Mouse (Mus musculus) heart, postnatal 10 days (tissue): ENCODE results near the gene Helq. TPM values are rescaled to one million over a fixed set of nuclear protein-coding genes. Genes with fewer than 3 reads are reported as not detected.
A peak's percentile ranks its signal among the peaks of the same experiment; 100 is the strongest.

Source experiments
- DNase-seq, 2 experiments: peaks; one replicate each; pipeline ENCODE4 v3.0.0; 2021
- intact Hi-C: fragments of 180-260 bp; cut with DNase I; formaldehyde crosslinking; loops from one replicate; pipeline ENCODE4 v1.15.1; 2025
- total RNA-seq, 2 experiments: library from RNA; stranded (reverse); gene quantifications; 2 replicates each; pipeline ENCODE4 v1.2.3; 2021

The Helq gene
- total RNA-seq, 2 experiments from 2014 or later: 4.8 to 5.9 TPM

DNA sequence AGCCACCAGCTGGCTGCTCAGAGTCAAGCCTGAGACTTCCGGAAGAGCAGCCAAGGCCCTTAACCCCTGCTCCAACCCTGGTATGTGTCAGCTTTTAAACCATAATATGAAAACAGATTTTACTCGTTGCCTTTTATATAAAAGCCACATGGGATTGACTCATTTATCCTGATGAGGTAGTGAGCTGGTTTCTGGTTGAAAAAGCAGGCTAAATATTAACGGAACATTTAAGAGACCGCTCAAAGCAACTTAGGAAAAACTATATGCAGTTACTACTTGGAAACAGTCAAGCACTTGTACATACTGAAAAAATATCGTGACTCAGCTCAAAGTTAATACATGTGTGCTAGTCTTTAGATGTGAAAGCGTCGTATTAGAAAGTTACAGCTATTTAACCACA lies 6.1 kb downstream of the Helq start:
- DNase-seq: no peak
- intact Hi-C loops: no loop called here

DNA sequence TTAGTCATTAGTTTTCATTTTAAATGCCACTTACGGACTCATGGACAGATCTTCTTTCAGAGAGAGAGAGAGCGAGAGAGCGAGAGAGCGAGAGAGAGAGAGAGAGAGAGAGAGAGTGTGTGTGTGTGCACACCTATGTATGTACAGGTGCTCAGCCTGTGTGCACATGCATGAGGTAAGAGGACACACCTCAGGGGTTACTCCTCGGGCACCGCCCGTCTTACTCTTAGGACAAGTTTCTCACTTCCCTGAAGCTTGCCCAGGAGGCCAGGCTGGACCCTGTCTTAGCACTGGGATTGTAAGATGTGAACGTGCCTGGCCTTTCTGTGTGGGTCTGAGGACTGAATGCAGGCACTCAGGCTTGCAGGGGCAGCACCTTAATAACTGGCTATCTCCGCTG lies 10.9 kb downstream of the Helq start:
- DNase-seq: no peak
- intact Hi-C loops: loop anchor here (10.0 kb wide), 1 partner anchor 243 kb away; no protein-coding TSS in a partner anchor

DNA sequence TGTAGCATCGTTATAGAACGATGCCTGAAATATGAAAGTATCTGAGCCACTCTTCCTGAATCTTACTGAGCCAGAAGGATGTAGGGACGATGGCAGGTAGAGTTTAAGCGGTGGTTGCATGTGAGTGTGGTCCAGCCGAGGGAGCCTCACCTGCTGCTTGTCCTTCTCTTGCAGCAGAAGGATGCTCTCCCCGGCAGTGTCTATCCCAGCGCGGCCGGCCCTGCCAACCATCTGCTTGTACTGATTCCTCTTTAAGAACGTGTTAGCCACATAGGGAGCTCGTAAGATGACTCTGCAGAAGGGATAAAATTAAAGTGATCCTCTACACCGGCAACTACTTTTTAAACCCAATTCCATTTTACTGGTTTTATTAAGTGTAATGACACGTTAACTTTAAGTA lies 19.4 kb downstream of the Helq start:
- DNase-seq: no peak
- intact Hi-C loops: no loop called here

DNA sequence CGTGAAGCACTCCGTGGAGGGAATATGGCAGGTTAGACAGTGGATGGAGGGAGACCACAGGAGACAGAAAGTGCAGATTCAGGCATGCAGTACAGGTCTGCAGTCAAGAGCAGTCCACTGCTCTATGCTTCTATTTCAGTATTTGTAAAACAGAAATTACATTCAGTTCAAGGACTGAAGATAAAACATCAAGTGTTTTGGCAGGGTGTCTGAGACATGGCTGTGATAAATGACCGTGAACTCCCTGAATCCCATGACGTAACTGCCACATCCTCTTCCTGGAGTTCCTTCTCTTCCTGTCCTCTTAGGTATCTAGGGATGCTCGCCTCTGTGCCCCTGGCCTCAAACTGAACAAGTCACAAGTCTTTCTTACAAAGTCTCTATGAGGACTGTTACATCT lies 21.5 kb downstream of the Helq start:
- no peak for DNase-seq
- intact Hi-C loops: no loop called here

DNA sequence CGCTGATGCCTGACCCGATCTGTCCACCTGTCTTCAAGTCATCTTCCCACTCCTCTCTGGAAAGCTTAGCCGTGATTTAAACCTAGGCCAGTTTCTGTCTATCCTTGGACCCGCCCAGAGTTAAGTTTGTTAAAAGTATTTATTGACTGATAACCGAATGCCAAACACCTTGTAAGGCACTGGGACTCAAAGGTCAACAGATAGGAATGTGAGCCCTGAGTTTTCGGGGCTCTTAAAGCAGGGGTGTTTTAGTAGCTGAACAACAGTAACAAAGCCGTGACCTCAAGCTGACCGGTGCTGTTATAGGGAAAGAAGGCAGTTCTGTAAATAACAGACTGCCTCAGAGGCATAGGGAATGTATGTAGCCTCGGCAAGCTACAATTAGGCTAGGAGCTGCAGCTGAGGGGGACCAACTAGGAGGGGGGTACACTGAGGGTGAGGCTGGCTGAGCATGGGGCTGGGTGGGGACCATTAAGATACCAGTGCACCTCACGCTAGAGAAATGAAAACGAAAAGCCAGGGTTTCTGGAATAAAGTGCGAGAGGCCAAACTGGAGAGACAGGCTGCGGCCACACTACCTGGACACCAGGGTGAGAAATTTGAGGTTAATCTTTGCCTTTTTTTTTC lies 22.5 kb downstream of the Helq start:
- DNase-seq: no peak
- intact Hi-C loops: no loop called here

DNA sequence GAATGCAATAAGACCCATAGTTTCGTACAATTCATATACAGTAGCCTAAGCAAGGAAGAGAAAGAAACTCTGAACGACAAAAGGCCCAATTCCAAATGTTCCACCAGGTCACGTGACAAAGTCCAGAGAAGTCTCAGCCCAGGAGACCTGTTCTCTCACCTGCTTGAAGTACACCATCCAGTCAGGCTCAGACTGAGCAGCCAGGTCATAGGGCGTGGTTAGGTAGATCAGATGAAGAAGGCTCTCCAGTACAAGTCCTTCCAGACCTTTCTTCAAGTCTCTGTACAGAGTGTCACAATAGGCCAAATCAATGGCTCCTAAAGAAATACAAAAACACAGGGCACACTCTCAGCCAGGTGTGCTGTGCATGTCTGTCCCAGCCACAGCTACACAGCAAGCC lies 26.8 kb downstream of the Helq start:
- intact Hi-C loops: no loop called here
- no peak for DNase-seq

DNA sequence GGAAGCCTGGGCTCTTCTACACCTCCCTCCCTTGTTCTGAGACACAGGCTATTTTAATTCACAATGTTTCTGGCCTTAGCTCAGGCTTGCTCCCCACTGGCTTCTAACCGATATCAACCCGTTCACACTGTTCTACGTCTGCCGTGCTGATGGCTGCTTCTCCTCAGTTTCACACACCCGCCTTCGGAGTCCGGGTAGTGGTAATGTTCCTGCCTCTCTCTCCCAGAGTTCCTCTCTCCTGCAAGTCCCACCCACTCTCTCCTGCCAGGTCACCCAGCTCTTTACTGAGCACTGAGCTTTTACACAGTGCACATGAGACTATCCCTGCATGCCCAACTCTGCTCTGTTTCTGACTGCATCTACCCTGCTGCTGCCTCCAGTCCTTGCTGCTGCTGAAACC lies 32.4 kb downstream of the Helq start:
- intact Hi-C loops: no loop called here
- no peak for DNase-seq

DNA sequence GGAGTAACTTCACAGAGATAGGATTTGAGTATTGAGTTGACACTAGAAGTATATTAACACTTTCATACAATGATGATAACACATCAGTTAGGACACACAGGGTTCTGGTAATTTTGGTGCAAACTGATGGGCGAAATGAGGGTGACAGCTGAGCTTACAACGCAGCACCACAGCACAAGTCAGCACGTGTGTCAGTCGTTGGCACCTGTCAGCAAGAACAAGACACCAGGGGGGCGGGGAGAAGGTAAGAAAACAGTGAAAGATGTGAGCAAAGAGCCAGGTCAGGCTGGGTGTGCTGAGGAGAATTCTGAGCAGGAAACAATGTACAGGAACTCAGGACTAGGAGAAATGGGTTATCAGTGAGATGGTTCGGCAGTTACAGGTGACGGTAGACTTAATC lies 36.7 kb downstream of the Helq start:
- no peak for DNase-seq
- intact Hi-C loops: no loop called here

DNA sequence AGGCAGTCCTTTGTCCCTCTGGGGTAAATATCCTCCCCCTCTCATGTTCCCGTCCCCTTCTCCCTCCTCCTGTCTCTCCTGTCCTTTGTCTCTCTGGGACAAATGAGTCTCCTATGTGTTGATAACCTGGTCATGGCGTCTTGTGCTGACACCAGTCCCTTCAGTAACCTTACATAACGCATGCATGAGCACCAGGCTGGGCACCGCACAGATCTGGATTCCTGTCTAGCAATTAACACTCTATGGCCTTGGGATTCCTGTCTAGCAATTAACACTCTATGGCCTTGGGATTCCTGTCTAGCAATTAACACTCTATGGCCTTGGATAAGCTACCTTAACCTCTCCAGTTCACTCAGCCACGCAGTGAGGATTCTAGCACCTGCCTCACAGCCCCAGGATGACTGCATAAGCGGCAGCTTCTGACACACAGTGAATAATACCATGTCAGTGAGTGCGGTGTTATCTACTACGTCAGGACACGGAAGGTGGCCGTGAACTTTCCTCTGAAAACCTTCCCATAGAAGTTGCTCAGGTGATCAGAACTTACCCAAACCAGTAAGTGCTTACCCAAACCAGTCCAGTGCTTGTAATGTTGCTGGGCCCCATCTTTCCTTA lies 38.2 kb downstream of the Helq start:
- intact Hi-C loops: no loop called here
- no peak for DNase-seq

DNA sequence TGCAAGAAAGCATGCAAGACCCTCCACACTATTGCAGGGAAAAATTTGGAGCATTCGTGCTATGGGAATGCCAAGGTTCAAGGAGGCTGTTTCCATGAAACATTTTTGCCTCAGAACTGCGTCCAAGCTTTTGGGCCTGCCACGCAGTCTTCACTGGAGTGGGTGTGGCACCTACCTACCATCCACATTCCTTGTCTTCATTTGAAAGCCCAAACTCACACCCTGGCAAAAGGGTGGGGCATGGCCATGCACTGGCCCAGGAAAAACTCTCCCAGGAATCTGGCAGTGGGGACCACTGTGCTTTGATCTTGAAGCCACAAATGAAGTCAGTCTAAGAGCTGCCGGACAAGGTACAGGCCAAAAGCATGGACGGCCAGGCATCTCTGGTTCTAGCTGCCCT lies 40.3 kb downstream of the Helq start:
- no peak for DNase-seq
- intact Hi-C loops: no loop called here

DNA sequence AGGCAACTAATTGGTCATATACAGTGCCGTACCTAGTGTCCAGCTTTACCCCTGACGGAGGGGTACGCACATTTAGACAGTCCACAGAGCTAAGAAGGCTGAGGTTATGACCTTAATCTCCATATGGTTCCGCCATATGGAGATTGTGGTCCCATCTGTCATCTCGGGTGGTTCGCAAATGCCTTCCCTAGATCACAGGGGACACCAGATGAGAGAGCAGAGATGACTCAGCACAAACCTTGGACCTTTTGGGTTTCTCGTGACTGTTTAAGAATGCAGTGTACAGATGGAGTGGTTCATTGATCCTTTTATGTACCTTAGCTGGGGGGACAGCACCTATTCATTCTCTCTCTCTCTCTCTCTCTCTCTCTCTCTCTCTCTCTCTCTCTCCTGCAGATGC lies 45.0 kb downstream of the Helq start:
- no peak for DNase-seq
- intact Hi-C loops: no loop called here

DNA sequence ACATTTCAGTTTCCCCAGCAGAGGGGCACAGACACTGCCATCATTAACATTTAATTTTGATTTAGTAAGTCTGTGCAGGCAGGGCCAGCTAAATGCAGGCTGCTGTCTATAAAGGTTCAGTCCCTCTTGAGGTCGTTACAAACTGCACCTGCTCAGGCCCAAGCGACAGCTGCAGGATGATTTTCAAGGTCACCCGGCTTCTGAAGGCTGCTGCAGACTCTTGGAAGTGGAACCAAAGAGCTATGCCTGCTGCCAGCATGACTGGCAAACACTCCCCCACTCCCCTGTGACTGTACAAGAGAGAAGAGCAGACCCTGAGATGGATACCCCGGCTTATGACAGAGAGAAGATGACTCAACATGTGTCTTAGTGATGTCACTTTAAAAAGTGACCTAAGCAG lies 46.7 kb downstream of the Helq start:
- peak in 1 of 2 experiments; percentile 4 for DNase-seq
- intact Hi-C loops: no loop called here

DNA sequence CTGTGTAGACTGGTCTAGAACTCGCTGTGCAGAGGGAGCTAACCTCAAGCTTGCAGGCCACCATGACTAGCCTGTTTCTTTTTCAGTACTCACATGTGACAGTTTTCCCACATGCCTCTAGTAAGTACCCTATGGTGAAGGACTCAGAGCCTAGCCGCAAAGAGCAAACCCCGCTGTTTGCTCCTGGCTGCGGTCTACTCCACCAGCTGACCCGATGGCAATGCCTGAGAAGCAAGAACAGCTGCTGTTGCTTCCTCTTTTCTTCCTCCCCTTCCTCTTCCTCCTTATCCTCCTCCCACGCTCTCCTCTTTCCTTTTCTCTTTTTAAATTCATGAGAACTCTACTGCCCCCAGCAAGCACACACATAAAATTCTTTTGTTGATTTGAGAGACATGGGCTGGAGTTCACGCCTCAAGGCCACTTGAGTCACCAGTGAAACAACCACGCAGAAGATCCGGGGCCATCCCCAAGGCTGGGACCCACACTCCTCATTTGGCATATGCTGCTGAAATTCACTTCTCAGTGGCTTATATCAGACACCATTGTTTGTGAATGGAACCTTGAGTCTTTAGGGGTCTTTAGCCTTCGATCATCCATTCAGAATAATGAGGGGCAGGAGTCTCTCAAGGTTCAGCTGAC lies 47.7 kb downstream of the Helq start:
- intact Hi-C loops: no loop called here
- peak in 1 of 2 experiments; percentile 3 for DNase-seq

DNA sequence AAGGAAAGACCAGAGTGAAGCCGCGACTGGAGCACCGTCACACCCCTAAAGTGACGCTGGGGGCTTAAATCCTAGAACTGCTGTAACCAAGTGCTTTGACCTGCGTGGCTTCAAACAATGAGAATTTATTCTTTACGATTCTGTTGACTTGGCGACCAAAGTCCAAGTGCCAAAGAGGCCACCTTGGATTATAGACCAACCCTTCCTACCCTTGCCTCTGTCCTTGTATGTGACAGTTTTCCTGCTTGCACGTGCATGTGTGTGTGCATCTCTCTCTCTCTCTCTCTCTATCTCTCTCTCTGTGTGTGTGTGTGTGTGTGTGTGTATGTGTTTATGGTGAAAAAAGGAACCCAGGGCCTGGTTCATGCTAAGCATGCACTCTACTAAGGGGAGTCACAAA lies 59.6 kb downstream of the Helq start:
- intact Hi-C loops: no loop called here
- DNase-seq: no peak

DNA sequence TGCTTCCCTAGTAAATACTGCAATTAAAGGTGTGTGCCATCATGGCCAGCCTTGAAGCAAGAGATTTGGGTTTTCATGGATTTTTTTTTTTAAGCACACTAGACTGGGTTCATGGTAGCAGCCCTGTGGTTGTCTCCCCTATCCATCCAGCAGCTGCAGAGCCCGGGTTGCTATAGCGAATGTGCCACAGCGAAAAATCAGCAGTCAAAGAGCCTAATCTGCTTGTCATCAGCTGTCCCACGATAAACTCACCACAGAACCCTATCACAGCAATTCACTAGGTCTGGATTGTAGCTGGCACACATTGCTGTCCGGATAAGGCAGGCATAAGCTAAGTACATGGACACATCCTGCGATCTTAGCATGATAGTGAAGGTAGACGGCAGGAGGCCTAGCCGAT lies 61.5 kb downstream of the Helq start:
- DNase-seq: no peak
- intact Hi-C loops: no loop called here

DNA sequence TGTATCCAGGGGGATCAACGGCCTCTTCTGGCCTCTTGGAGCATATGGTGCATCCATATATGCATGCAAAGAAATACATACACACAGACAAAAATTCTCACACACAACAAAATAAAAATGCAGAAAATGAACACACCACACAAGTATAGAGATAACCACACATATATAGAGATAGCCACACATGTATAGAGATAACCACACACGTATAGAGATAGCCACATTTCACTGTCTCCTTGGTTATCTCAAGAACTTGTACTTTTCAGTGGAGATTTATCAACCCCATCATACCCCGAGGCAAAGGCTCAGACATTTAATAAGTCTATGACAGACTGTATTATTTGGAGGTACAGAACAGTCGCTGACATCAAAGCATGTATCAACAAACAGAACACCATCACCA lies 63.9 kb downstream of the Helq start:
- intact Hi-C loops: no loop called here
- DNase-seq: no peak

DNA sequence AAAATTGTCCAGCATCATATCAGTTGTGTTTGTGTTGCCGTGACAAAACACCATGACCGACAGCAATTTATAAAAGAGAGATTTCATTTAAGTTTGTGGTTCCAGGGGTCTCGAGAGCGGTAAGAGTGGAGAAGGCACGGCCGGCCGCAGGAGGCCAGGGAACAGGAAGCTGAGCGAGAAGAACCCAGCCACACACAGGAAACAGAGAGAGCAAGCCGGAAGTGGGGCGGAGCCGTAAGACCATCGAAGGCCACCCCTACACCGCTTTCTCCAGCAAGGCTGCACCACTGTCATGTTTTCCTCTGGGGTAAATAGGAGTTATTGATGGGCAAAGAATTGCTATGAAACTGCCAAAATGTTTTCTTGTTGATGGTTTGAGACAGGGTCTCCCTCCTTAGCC lies 69.6 kb downstream of the Helq start:
- peak in 1 of 2 experiments; percentile 4 for DNase-seq
- intact Hi-C loops: no loop called here

DNA sequence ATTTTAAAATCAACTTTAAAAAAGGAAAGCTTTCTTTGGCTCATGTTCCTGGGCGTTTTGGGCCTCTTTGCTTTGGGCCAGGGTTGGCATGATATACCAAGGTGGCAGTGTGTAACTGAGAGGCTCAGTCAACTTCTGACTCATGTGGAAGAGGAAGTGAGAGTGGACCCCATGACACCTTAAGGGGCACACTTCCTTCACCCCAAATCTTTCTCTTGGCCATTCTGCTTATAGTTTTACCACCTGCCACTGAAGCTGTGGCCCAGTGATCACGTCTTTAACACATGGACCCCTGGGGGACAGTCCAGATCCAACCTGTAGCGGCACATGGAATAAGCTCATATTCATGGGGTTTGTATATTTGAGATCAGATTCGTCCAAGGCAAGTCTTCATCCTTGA lies 72.4 kb downstream of the Helq start:
- intact Hi-C loops: no loop called here
- no peak for DNase-seq

DNA sequence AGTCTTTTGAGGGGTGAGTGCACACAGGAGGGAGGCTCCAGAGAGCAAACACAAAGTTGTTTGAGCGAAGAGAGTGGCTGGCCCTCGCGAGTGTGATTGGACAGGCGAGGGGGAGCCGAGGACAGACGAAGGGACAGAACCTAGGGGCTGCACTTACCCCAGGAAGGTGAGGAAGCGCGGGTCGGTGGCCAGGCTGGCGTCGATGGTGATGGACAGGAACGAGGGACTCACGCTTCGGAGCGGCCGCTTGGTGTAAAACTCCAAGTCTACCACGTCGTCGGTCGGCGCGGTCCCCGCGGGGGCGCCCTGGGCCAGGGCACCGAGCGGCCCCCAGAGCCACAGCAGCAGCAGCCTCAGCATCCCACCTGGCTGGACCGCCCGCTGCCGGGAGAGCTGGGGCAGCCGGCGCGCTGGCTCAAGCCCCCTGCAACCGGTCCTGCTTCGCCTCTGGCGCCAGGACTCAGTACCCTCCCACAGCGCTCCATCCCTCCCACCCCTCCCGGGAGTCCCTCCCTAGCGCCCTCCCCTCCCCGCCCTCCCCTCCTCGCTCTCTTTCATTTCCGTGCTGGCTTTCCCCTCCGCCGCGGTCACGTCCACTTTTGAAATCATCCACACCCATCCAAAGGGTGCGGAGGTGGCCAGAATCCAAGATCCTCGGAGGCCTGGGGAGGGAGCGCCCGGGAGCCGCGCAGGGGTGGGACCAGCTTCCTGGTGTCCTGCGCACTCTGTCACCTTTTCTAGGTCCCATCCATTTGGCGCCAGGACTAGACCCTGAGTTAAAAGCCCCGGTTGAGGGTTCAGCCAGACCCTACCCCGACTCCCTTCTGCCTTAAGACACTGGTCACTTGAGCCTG lies 78.9 kb downstream of the Helq start, which contains the start of gene Hpse:
Hpse (minus strand) TSS at position 482 of the 854 bp plus-strand sequence.
- DNase-seq: peak; percentile 36 to 44
- intact Hi-C loops: no loop called here

DNA sequence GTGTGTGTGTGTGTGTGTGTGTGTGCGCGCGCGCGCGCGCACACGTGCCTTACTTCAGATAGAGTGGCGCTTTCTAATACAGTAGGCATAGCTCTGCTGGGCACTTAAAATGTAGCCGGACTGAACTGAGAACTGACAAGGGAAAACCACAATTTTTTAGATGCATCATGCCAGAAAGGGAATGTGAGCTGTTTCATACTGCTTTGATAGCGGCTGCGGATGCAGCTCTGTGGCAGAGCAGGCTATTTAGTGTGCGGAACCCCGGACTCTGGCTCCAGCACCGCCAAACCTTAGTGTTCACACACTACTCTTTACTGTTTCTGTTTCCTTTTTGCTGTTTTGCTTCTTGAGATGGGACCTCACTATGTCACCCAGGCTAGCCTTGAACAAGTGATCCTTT lies 81.6 kb downstream of the Helq start:
- DNase-seq: no peak
- intact Hi-C loops: no loop called here
